Mouse (Mus musculus): Measurements from ENCODE around the gene Adat1. TPM values are rescaled to one million over a fixed set of nuclear protein-coding genes. Genes with fewer than 3 reads are reported as not detected.

Gene Adat1
- polyA plus RNA-seq, 1 experiment from 2014 or later: 7.6 TPM

- H3K4me2 ChIP-seq (ENCODE audit: low read depth, low read length): no peak overlapping the region
- no peak for ATAC-seq
- H3K9me3 ChIP-seq (ENCODE audit: control insufficient read depth, low read length): no peaks in the 10 kb centered on the region
- H3K27me3 ChIP-seq (replicated peaks; ENCODE audit: control insufficient read depth, insufficient read depth, low read length): no peaks in the 10 kb centered on the region
- 78% methylated on average over 2 of the region's 2 CpGs for WGBS
- H3K9ac ChIP-seq (ENCODE audit: low read depth, low read length): no peak overlapping the region
- no peak overlapping the region for H3K27ac ChIP-seq (ENCODE audit: low read length)
- peaks cover 2% of the 10 kb centered on the region; the same call in 1 of the 2 replicates for H3K36me3 ChIP-seq (ENCODE audit: control insufficient read depth, insufficient read depth, low read length)
- no peaks in the 10 kb centered on the region for H3K4me1 ChIP-seq (ENCODE audit: control insufficient read depth, insufficient read depth, low read length)
- H3K4me3 ChIP-seq (ENCODE audit: low read length): no peak overlapping the region
Measured at GRCm38 (mm10) chr8:111976326-111976725, 15.8 kb downstream of the Adat1 start.

- H3K27me3 ChIP-seq (replicated peaks; ENCODE audit: control insufficient read depth, insufficient read depth, low read length): no peaks in the 10 kb centered on the region
- H3K9ac ChIP-seq (ENCODE audit: low read depth, low read length): no peak overlapping the region
- 97% methylated on average over 2 of the region's 2 CpGs for WGBS
- no peaks in the 10 kb centered on the region for H3K4me1 ChIP-seq (ENCODE audit: control insufficient read depth, insufficient read depth, low read length)
- H3K36me3 ChIP-seq (ENCODE audit: control insufficient read depth, insufficient read depth, low read length): peaks cover 2% of the 10 kb centered on the region; the same call in 1 of the 2 replicates
- ATAC-seq: no peak
- H3K9me3 ChIP-seq (ENCODE audit: control insufficient read depth, low read length): no peaks in the 10 kb centered on the region
- H3K27ac ChIP-seq (ENCODE audit: low read length): no peak overlapping the region
- H3K4me3 ChIP-seq (ENCODE audit: low read length): no peak overlapping the region
- no peak overlapping the region for H3K4me2 ChIP-seq (ENCODE audit: low read depth, low read length)
Measured at GRCm38 (mm10) chr8:111975706-111976105, 16.4 kb downstream of the Adat1 start.

GRCm38 (mm10) chr8:111974138-111974537 lies 18.0 kb downstream of the Adat1 start:
- Histone ChIP-seq H3K9me3 (ENCODE audit: control insufficient read depth, low read length) (no peaks in the 10 kb centered on the region), H3K4me2 (ENCODE audit: low read depth, low read length) (no peak overlapping the region), H3K4me1 (ENCODE audit: control insufficient read depth, insufficient read depth, low read length) (no peaks in the 10 kb centered on the region), H3K36me3 (ENCODE audit: control insufficient read depth, insufficient read depth, low read length) (peaks cover 2% of the 10 kb centered on the region; the same call in 1 of the 2 replicates), H3K9ac (ENCODE audit: low read depth, low read length) (no peak overlapping the region), H3K4me3 (ENCODE audit: low read length) (no peak overlapping the region), H3K27ac (ENCODE audit: low read length) (no peak overlapping the region), H3K27me3 (replicated peaks; ENCODE audit: control insufficient read depth, insufficient read depth, low read length) (no peaks in the 10 kb centered on the region)
- ATAC-seq: no peak
- 97% methylated on average over 12 of the region's 12 CpGs for WGBS

- no peak for ATAC-seq
- Histone ChIP-seq H3K4me3 (ENCODE audit: low read length) (no peak overlapping the region), H3K36me3 (ENCODE audit: control insufficient read depth, insufficient read depth, low read length) (no peaks in the 10 kb centered on the region), H3K4me2 (ENCODE audit: low read depth, low read length) (no peak overlapping the region), H3K9ac (ENCODE audit: low read depth, low read length) (no peak overlapping the region), H3K9me3 (ENCODE audit: control insufficient read depth, low read length) (no peaks in the 10 kb centered on the region), H3K27me3 (replicated peaks; ENCODE audit: control insufficient read depth, insufficient read depth, low read length) (no peaks in the 10 kb centered on the region), H3K4me1 (ENCODE audit: control insufficient read depth, insufficient read depth, low read length) (no peaks in the 10 kb centered on the region), H3K27ac (ENCODE audit: low read length) (no peak overlapping the region)
- 55% methylated on average over 5 of the region's 5 CpGs for WGBS
Measured at GRCm38 (mm10) chr8:111968991-111969390, 23.1 kb downstream of the Adat1 start.

- Histone ChIP-seq H3K9ac (ENCODE audit: low read depth, low read length) (no peak overlapping the region), H3K4me2 (ENCODE audit: low read depth, low read length) (no peak overlapping the region), H3K36me3 (ENCODE audit: control insufficient read depth, insufficient read depth, low read length) (no peaks in the 10 kb centered on the region), H3K4me3 (ENCODE audit: low read length) (no peak overlapping the region), H3K4me1 (ENCODE audit: control insufficient read depth, insufficient read depth, low read length) (no peaks in the 10 kb centered on the region), H3K27ac (ENCODE audit: low read length) (no peak overlapping the region), H3K9me3 (ENCODE audit: control insufficient read depth, low read length) (no peaks in the 10 kb centered on the region), H3K27me3 (replicated peaks; ENCODE audit: control insufficient read depth, insufficient read depth, low read length) (no peaks in the 10 kb centered on the region)
- ATAC-seq: no peak
- WGBS: 86% methylated on average over 10 of the region's 10 CpGs
Measured at GRCm38 (mm10) chr8:111968541-111968940, 23.6 kb downstream of the Adat1 start.

GRCm38 (mm10) chr8:111967246-111967870 lies 24.7 kb downstream of the Adat1 start:
- H3K27ac ChIP-seq (ENCODE audit: low read length): no peak overlapping the region
- no peaks in the 10 kb centered on the region for H3K9me3 ChIP-seq (ENCODE audit: control insufficient read depth, low read length)
- no peak for ATAC-seq
- no peaks in the 10 kb centered on the region for H3K4me1 ChIP-seq (ENCODE audit: control insufficient read depth, insufficient read depth, low read length)
- H3K36me3 ChIP-seq (ENCODE audit: control insufficient read depth, insufficient read depth, low read length): no peaks in the 10 kb centered on the region
- no peak overlapping the region for H3K9ac ChIP-seq (ENCODE audit: low read depth, low read length)
- WGBS: 85% methylated on average over 5 of the region's 5 CpGs
- no peaks in the 10 kb centered on the region for H3K27me3 ChIP-seq (replicated peaks; ENCODE audit: control insufficient read depth, insufficient read depth, low read length)
- no peak overlapping the region for H3K4me3 ChIP-seq (ENCODE audit: low read length)
- H3K4me2 ChIP-seq (ENCODE audit: low read depth, low read length): no peak overlapping the region

- 61% methylated on average over 7 of the region's 7 CpGs for WGBS
- ATAC-seq: no peak
- Histone ChIP-seq H3K4me2 (ENCODE audit: low read depth, low read length) (no peak overlapping the region), H3K4me1 (ENCODE audit: control insufficient read depth, insufficient read depth, low read length) (no peaks in the 10 kb centered on the region), H3K27ac (ENCODE audit: low read length) (no peak overlapping the region), H3K9me3 (ENCODE audit: control insufficient read depth, low read length) (no peaks in the 10 kb centered on the region), H3K27me3 (replicated peaks; ENCODE audit: control insufficient read depth, insufficient read depth, low read length) (no peaks in the 10 kb centered on the region), H3K36me3 (ENCODE audit: control insufficient read depth, insufficient read depth, low read length) (no peaks in the 10 kb centered on the region), H3K4me3 (ENCODE audit: low read length) (no peak overlapping the region), H3K9ac (ENCODE audit: low read depth, low read length) (no peak overlapping the region)
Measured at GRCm38 (mm10) chr8:111964849-111965561, 27.1 kb downstream of the Adat1 start.

- H3K27ac ChIP-seq (ENCODE audit: low read length): no peak overlapping the region
- ATAC-seq: no peak
- H3K27me3 ChIP-seq (replicated peaks; ENCODE audit: control insufficient read depth, insufficient read depth, low read length): no peaks in the 10 kb centered on the region
- no peak overlapping the region for H3K9ac ChIP-seq (ENCODE audit: low read depth, low read length)
- 59% methylated on average over 5 of the region's 5 CpGs for WGBS
- no peaks in the 10 kb centered on the region for H3K4me1 ChIP-seq (ENCODE audit: control insufficient read depth, insufficient read depth, low read length)
- H3K9me3 ChIP-seq (ENCODE audit: control insufficient read depth, low read length): no peaks in the 10 kb centered on the region
- H3K4me2 ChIP-seq (ENCODE audit: low read depth, low read length): no peak overlapping the region
- no peak overlapping the region for H3K4me3 ChIP-seq (ENCODE audit: low read length)
- H3K36me3 ChIP-seq (ENCODE audit: control insufficient read depth, insufficient read depth, low read length): no peaks in the 10 kb centered on the region
Measured at GRCm38 (mm10) chr8:111964351-111964750, 27.8 kb downstream of the Adat1 start.

GRCm38 (mm10) chr8:111963546-111963945 lies 28.6 kb downstream of the Adat1 start:
- no peak overlapping the region for H3K4me3 ChIP-seq (ENCODE audit: low read length)

More at GRCm38 (mm10) chr8:111963546-111963945, 28.6 kb downstream of the Adat1 start:
- Histone ChIP-seq H3K27me3 (replicated peaks; ENCODE audit: control insufficient read depth, insufficient read depth, low read length) (no peaks in the 10 kb centered on the region), H3K36me3 (ENCODE audit: control insufficient read depth, insufficient read depth, low read length) (no peaks in the 10 kb centered on the region), H3K4me2 (ENCODE audit: low read depth, low read length) (no peak overlapping the region), H3K9me3 (ENCODE audit: control insufficient read depth, low read length) (no peaks in the 10 kb centered on the region), H3K4me1 (ENCODE audit: control insufficient read depth, insufficient read depth, low read length) (no peaks in the 10 kb centered on the region), H3K9ac (ENCODE audit: low read depth, low read length) (no peak overlapping the region), H3K27ac (ENCODE audit: low read length) (no peak overlapping the region)
- no peak for ATAC-seq
- WGBS: 88% methylated on average over 4 of the region's 4 CpGs

Measured in intestine, embryonic 16.5 days (tissue).